Mouse (Mus musculus) monocyte, adult 2 months (primary cell): Measurements from ENCODE around the gene Rnf169.
"Not testable (repeated sequence)": the region's sequence is repeated elsewhere in the genome, so short reads cannot be mapped to it uniquely, and the experiment has no call there.

Experiments used
- DNase-seq, 2 experiments: peaks; one replicate each; pipeline ENCODE4 v3.0.0; 2022; ENCODE audit warnings: low spot score in 2 of 2, low read depth in 1 of 2

Gene Rnf169

DNA sequence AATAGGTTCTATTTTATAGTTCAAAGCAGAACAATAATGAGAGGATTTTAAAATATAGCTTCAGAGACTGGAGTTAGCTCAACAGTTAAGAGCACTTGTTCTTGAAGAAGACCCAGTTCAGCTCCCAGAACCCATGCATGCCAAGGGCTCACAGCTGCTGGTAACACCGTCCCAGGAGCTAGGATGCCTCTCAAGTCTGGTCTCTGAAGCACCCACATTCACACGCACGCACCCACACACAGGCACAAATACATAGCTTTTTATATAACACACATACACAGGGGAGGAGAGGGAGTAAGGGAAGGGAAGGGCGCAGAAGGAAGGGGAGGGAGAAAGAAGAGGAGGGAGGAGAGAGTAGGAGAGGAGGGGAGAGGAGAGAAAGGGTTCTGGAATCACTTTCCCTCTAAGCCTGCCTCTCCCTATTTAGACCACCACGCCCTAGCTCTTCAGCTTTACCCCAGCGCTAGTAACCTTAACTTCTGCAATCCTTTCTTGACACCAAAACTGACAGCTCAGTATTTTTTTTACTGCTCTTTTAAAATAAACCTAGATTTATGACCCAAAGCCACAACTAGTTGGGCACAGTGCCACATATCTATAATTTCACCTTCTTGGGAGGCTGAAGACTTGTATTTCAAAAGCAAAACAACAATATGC is 26.7 kb downstream of the Rnf169 start:
- no peak for DNase-seq

DNA sequence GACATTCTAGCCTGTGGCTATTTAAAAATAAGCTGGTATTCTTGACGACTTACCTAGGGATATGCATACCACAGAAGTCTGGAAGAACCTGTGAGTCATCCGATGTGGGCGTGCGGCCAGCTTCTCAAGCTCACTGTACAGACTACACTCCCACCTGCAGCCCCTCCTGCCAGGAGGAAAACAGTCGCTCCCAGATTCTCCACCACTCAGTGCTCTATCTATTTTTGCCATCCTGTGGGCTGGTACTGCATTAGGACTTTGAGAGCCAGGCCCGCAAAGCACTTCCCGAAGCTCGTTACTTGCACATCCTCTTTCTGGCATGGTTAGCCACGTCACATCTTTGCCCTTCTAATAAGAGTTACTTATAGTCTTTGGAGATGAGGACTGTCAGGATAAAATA is 32.9 kb downstream of the Rnf169 start:
- DNase-seq = peak in 1 of 2 experiments; percentile 24

DNA sequence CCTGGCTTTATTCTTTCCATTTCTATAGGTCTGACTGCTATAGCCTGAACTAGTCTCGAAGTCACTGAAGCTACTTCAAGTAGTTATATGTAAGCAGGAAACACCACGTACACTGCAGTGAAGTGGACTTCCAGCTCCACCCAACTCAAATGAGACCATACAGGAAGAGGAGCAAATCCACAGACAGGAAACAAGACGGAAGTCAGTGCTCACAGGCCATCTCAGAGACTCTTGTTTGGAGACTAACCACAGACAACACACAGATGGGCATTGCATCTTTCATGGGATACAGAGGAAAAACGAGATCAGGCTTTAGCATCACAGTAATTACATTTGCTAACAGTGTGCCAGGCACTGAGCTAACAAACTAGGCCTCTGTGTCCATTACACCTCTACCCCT is 33.9 kb downstream of the Rnf169 start:
- no peak for DNase-seq

- DNase-seq = no peak
Measured at GRCm38 (mm10) chr7:99945939-99946338, 34.3 kb downstream of the Rnf169 start.

GRCm38 (mm10) chr7:99945012-99945411 is 35.2 kb downstream of the Rnf169 start:
- DNase-seq = not testable (repeated sequence)

- no peak for DNase-seq
Measured at GRCm38 (mm10) chr7:99944520-99944919, 35.7 kb downstream of the Rnf169 start.

- DNase-seq = no peak
Measured at GRCm38 (mm10) chr7:99940669-99941068, 39.6 kb downstream of the Rnf169 start.

DNA sequence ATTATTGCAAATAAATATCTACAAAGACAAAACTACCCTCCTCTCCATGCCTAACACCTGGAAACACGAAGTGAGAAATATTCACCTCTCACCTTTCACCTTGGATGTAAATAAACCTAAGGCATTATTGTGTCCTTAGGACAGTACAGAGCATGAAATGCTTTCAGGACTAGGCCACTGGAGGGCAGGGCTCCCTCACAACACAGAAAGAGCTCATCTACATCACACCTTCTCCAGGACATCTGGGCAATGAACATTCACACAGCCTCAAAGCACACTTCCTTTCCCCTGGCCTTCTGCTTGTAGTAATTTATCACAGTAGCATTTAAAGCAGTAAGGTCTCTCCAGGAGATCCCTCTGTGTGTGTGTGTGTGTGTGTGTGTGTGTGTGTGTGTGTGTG is 44.5 kb downstream of the Rnf169 start:
- DNase-seq = no peak

GRCm38 (mm10) chr7:99926916-99927714 is 53.1 kb downstream of the Rnf169 start:
- no peak for DNase-seq

DNA sequence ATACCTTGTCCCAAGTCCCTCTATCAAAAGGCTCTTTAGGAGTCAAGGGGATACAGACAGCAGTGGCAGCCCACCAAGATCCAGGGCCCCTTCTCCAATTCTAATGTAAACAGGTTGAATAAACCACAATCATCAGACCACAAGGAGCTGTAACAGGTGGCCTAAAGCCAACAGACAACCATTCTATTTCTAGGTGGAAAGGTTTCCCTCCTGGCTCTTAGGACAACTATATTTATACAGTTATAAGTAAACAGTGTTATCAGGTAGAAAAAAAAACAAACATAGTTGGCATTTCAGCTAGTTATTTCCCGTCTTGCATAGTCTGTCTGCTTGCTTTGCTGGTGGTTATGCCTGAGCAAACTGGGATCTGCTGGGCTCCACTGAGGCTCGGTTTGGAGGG is 59.8 kb downstream of the Rnf169 start:
- DNase-seq = no peak

- no peak for DNase-seq
Measured at GRCm38 (mm10) chr7:99919971-99920370, 60.3 kb downstream of the Rnf169 start.

GRCm38 (mm10) chr7:99919164-99919563 is 61.1 kb downstream of the Rnf169 start:
- DNase-seq = no peak

DNA sequence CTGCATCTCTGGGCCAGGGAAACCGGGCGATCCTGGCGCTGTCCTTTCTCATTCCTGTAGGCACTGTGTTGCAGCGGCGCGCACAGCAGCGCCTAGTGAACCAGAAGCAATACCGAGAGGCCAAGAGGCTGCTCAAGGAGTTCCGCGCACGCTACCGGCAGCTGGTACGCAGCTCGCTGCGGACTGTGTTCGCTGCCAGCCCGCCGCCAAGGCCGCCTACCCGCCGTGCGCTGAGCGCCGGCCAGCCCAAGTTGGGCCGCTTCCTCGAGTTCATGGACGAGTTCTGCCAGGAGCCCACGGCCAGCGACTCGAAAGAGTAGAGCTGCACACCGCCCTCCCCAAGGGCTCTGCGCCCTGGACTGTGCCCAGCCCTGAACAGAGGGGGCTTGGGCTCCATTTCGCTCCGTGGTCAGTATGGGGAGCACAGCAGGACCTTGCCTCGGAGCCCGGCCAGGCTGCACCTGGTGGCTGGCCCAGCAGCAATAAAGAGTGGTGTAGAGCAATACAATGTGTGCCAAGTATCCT is 62.9 kb downstream of the Rnf169 start:
- no peak for DNase-seq

GRCm38 (mm10) chr7:99916741-99917319 is 63.4 kb downstream of the Rnf169 start:
- DNase-seq = no peak

DNA sequence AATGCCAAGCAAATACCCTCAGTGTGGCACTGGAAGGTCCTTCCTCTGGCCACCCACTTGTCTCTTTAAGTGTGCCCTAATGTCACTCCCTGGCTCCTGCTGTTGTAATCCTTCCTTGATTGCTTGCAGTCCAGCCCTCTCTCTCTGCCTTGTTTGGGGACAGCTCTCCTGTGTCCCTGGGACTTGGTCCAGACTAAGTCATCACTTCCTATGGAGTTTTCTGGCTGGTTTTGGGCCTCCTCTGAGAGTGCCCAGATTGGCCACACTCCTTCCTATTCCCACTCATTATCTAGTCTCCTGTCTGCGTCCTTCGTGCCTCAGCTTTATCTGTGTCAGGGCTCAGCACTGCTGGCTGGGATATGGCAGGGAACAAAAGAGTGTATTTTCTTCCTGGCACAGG is 64.7 kb downstream of the Rnf169 start:
- DNase-seq = no peak

DNA sequence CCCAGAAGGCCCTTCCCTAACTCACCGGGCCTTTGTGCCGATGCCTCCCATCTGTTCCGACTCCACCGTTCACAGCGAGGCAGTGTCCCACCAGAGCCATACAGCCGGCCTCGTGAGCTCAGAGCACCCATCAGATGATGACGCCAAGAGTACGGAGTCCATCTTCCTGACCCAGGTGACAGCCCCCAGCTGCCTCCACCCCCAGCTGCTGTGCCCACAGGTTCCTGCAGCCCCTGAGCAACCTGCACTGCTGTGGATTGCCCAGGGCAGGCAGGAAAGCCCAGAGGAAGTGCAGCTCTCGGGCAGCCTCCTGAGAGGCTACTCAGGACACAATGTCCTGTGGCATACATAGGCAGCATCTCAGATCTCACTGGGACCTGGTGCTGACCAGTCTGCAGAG is 65.9 kb downstream of the Rnf169 start:
- DNase-seq = no peak

- no peak for DNase-seq
Measured at GRCm38 (mm10) chr7:99911038-99911437, 69.2 kb downstream of the Rnf169 start.

DNA sequence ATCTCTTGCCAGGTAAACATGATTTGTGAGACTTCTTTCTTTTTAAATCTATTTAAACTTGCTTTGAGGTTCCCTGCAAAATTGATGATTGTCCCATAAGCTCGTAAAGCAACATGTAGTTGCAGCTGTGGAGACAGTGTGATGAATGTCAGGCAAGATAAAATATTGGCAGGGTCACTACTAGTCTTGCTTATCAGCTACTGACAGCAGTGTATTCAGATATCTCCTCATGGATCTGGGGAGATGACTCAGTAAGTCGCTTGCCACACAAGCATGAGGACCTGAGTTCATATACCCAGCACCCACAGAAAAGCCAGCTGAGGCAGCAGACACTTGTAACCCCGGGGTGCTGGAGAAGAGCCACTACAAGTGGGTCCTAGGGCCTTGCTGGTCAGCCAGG is 72.8 kb downstream of the Rnf169 start:
- no peak for DNase-seq

DNA sequence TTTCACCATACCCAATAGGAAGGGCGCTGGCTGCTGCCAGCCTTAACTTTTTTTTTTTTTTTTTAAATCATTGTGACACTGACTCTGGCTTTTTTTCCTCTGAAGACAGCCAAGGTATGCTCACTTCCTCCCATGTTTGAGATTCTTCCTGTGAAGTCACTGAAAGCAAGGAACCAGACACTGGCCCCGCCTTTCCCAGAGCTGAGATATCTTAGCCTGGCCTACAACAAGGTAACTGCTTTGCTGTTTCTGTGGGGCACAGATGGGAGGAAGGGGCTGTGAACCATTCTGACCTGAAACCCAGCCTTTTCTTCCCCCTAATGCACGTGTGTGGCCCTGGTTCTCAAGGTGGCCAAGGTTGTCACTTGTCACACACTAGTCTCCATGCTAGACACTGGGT is 73.9 kb downstream of the Rnf169 start:
- no peak for DNase-seq

- DNase-seq = no peak
Measured at GRCm38 (mm10) chr7:99904421-99905005, 75.7 kb downstream of the Rnf169 start.

GRCm38 (mm10) chr7:99902918-99903665 is 77.2 kb downstream of the Rnf169 start:
- no peak for DNase-seq
